Mouse (Mus musculus): ENCODE data around the gene Shroom4. TPM values are rescaled to one million over a fixed set of nuclear protein-coding genes. Genes with fewer than 3 reads are reported as not detected.

Shroom4 gene
- 7.3 and 7.9 TPM in 2 replicates for polyA plus RNA-seq (2015; fragmentation: Nextera tagmentation; extraction: Ambion mirVana)

GRCm38 (mm10) chrX:6399626-6400397 lies at the start of gene Shroom4:
Gene Shroom4 (plus strand): TSS chrX:6399854.
- Histone ChIP-seq H3K27me3 (no peaks in the 10 kb centered on the region), H3K4me2 (replicated peaks) (peak within 1 kb of the TSS; percentile 62), H3K4me3 (peak within 1 kb of the TSS; percentile 61), H3K27ac (peak within 1 kb of the TSS; percentile 86), H3K4me1 (peaks cover 10% of the 10 kb centered on the region; the same call in 1 of the 2 replicates), H3K9me3 (no peaks in the 10 kb centered on the region), H3K36me3 (no peaks in the 10 kb centered on the region), H3K9ac (peak within 1 kb of the TSS; percentile 79)
- WGBS, result 11% methylated on average over 39 of the region's 55 CpGs
- ATAC-seq (ENCODE audit: low FRiP score, low read depth), result peak; percentile 97

DNA sequence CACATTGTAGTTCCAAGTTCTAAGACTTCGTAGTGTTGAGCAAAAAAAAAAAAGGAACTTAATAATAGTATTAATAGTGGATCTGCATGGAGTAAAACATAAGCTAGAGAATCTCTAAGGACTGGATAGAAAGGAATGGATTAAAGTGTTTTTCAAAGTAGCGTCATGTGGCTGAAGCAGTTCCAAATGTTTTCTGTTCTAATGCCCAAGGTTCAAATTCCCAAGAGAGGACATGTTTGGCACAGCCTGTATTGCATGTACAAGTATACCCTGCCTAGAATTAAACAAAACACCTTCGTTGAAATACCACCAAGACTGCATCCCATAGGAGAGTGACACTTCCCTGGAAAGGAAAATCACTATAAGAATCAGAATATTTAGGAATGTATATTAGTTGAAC lies 42.8 kb upstream of the Shroom4 start:
- H3K27me3 ChIP-seq, result no peaks in the 10 kb centered on the region
- no peaks in the 10 kb centered on the region for H3K4me1 ChIP-seq
- H3K9me3 ChIP-seq, result no peaks in the 10 kb centered on the region
- no peak overlapping the region for H3K27ac ChIP-seq
- H3K4me3 ChIP-seq, result no peak overlapping the region
- H3K36me3 ChIP-seq, result no peaks in the 10 kb centered on the region
- H3K9ac ChIP-seq, result no peak overlapping the region
- H3K4me2 ChIP-seq (replicated peaks), result no peak overlapping the region
- ATAC-seq (ENCODE audit: low FRiP score, low read depth), result no peak
- WGBS, result 75% methylated on average over 3 of the region's 3 CpGs

- H3K4me3 ChIP-seq, result no peak overlapping the region
- H3K27me3 ChIP-seq, result no peaks in the 10 kb centered on the region
- no peaks in the 10 kb centered on the region for H3K36me3 ChIP-seq
- no peak overlapping the region for H3K27ac ChIP-seq
- H3K4me1 ChIP-seq, result no peaks in the 10 kb centered on the region
- no peak overlapping the region for H3K9ac ChIP-seq
- no peak overlapping the region for H3K4me2 ChIP-seq (replicated peaks)
- WGBS, result 54% methylated on average over 6 of the region's 6 CpGs
- H3K9me3 ChIP-seq, result no peaks in the 10 kb centered on the region
- no peak for ATAC-seq (ENCODE audit: low FRiP score, low read depth)
Measured at GRCm38 (mm10) chrX:6357503-6358114, 42.0 kb upstream of the Shroom4 start.

DNA sequence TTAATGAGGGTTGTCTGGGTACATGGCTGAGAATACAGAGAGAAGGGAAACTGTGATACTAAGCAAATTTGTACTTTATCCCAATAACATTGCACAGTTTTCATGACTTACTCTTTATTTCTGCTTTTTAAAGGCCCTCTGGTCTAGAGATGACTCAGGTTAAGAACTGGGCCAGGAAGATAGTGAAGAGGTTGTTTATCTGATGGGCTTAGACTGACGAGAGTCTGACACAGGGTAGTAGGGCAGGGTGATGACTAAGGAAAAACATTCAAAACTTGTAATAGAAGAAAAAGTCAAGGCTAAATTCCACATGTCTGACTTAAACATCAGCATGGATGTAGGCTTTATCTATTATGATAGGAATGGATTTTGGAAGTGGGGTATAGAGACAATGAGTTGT lies 30.8 kb upstream of the Shroom4 start:
- H3K9ac ChIP-seq, result no peak overlapping the region
- 71% methylated on average over 1 of the region's 1 CpGs for WGBS
- H3K4me3 ChIP-seq, result no peak overlapping the region
- H3K4me2 ChIP-seq (replicated peaks), result no peak overlapping the region
- H3K9me3 ChIP-seq, result no peaks in the 10 kb centered on the region
- H3K36me3 ChIP-seq, result no peaks in the 10 kb centered on the region
- no peak overlapping the region for H3K27ac ChIP-seq
- no peaks in the 10 kb centered on the region for H3K4me1 ChIP-seq
- H3K27me3 ChIP-seq, result no peaks in the 10 kb centered on the region
- ATAC-seq (ENCODE audit: low FRiP score, low read depth), result no peak

- Histone ChIP-seq H3K4me1 (no peaks in the 10 kb centered on the region), H3K27ac (no peak overlapping the region), H3K9me3 (no peaks in the 10 kb centered on the region), H3K27me3 (no peaks in the 10 kb centered on the region), H3K36me3 (no peaks in the 10 kb centered on the region), H3K4me3 (no peak overlapping the region), H3K4me2 (replicated peaks) (no peak overlapping the region), H3K9ac (no peak overlapping the region)
- no peak for ATAC-seq (ENCODE audit: low FRiP score, low read depth)
- WGBS, result 87% methylated on average over 3 of the region's 3 CpGs
Measured at GRCm38 (mm10) chrX:6370706-6371105, 28.9 kb upstream of the Shroom4 start.

- H3K27ac ChIP-seq, result no peak overlapping the region
- no peaks in the 10 kb centered on the region for H3K36me3 ChIP-seq
- 50% methylated on average over 1 of the region's 1 CpGs for WGBS
- no peak overlapping the region for H3K4me2 ChIP-seq (replicated peaks)
- H3K4me1 ChIP-seq, result no peaks in the 10 kb centered on the region
- no peaks in the 10 kb centered on the region for H3K27me3 ChIP-seq
- no peak overlapping the region for H3K4me3 ChIP-seq
- no peaks in the 10 kb centered on the region for H3K9me3 ChIP-seq
- no peak overlapping the region for H3K9ac ChIP-seq
- ATAC-seq (ENCODE audit: low FRiP score, low read depth), result no peak
Measured at GRCm38 (mm10) chrX:6393861-6394260, 5.8 kb upstream of the Shroom4 start.

- Histone ChIP-seq H3K4me3 (peak overlapping the region; percentile 61), H3K9me3 (no peaks in the 10 kb centered on the region), H3K36me3 (no peaks in the 10 kb centered on the region), H3K27me3 (no peaks in the 10 kb centered on the region), H3K27ac (peak overlapping the region; percentile 79), H3K4me2 (replicated peaks) (peak overlapping the region; percentile 58), H3K4me1 (peaks cover 10% of the 10 kb centered on the region; the same call in 1 of the 2 replicates), H3K9ac (peak overlapping the region; percentile 39; the same call in 1 of the 2 replicates)
- 35% methylated on average over 1 of the region's 1 CpGs for WGBS
- ATAC-seq (ENCODE audit: low FRiP score, low read depth), result no peak
Measured at GRCm38 (mm10) chrX:6399193-6399592, 461 bp upstream of the Shroom4 start.

DNA sequence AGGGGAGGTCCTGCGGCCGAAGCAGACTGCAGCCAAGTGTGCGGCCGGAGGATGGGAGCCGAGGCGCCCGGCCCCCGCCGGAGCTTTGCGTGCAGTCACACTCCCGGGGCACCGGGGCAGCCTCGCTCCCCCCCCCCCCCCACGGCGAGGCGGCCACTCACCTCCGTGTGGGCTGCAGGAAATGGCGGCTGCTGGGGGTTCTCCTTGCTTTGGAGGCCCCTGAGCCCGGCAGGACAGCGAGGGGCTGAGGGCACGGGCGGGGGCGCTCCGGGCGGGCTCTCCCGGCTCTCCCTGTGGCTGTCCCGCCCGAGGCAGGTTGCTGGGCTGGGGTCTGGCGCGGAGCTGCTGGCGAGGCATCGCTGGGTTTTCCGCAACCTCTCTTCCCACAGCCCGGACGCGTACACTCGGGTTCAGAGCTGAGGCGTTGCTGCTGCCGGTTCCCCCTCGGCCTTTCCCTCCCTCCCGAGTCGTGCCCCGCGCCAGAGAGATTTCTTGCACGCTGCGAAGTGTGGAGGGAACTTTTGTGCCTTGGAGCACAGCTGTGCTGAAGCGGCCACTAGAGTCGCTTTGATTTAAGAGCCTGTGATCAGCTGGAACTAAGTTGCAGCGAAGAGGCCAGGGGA lies 855 bp downstream of the Shroom4 start:
- H3K36me3 ChIP-seq, result no peaks in the 10 kb centered on the region

GRCm38 (mm10) chrX:6402921-6403320 lies 3.3 kb downstream of the Shroom4 start:
- Histone ChIP-seq H3K4me3 (no peak overlapping the region), H3K36me3 (no peaks in the 10 kb centered on the region), H3K27ac (no peak overlapping the region), H3K9me3 (no peaks in the 10 kb centered on the region), H3K4me2 (replicated peaks) (no peak overlapping the region), H3K4me1 (peaks cover 10% of the 10 kb centered on the region; the same call in 1 of the 2 replicates), H3K27me3 (no peaks in the 10 kb centered on the region), H3K9ac (no peak overlapping the region)
- ATAC-seq (ENCODE audit: low FRiP score, low read depth), result no peak
- WGBS, result 84% methylated on average over 4 of the region's 4 CpGs

More for the DNA sequence above, 855 bp downstream of the Shroom4 start:
- H3K4me2 ChIP-seq (replicated peaks), result peak overlapping the region; percentile 62
- H3K27me3 ChIP-seq, result no peaks in the 10 kb centered on the region
- peak overlapping the region; percentile 86 for H3K27ac ChIP-seq
- H3K4me3 ChIP-seq, result peak overlapping the region; percentile 61
- 19% methylated on average over 17 of the region's 49 CpGs for WGBS
- peak; percentile 14; the same call in 1 of the 2 replicates for ATAC-seq (ENCODE audit: low FRiP score, low read depth)
- H3K9ac ChIP-seq, result peak overlapping the region; percentile 79
- peaks cover 10% of the 10 kb centered on the region; the same call in 1 of the 2 replicates for H3K4me1 ChIP-seq
- H3K9me3 ChIP-seq, result no peaks in the 10 kb centered on the region

DNA sequence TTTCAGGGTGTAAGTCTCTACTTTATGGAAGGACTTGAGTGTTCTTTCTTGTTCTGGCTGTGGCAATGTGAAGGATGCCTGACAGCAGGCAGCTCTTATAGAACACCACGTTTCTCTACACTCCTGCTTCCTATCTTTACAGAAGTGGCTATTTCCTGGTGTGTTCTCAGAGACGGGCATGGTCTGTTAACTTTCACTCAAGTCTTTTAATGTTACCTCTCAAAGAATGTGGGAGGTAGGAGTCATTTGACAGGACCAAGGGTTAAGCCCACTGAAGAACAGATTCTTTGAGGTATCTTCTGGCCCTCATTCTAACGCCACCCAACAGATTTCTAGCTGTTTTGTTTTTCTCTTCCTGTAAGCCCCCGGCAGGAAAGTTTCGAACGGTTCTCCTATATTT lies 9.5 kb downstream of the Shroom4 start:
- WGBS, result 32% methylated on average over 6 of the region's 6 CpGs
- no peak overlapping the region for H3K9ac ChIP-seq
- ATAC-seq (ENCODE audit: low FRiP score, low read depth), result no peak

DNA sequence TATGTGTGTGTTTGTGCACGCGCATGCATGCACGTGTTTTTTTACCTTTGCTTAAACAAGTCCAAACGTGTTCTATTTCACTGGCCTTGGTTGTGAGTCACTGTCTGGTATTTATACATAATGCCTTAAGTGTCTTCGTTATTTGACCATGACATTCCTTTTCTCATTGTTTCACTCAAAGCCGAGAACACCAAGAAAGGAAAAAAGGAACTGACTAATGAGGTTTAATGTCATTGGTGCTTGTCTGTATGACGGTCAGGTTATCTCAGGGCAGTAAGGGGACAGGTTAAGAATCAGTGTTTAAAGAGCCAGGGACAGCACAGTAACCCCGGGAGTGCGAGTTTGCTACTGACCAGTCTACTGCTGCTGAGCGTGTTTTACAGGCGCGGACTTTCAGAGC lies 15.8 kb downstream of the Shroom4 start:
- no peak overlapping the region for H3K4me2 ChIP-seq (replicated peaks)
- ATAC-seq (ENCODE audit: low FRiP score, low read depth), result no peak
- no peaks in the 10 kb centered on the region for H3K9me3 ChIP-seq
- H3K27ac ChIP-seq, result no peak overlapping the region
- no peaks in the 10 kb centered on the region for H3K27me3 ChIP-seq
- no peaks in the 10 kb centered on the region for H3K4me1 ChIP-seq
- no peak overlapping the region for H3K4me3 ChIP-seq
- WGBS, result 61% methylated on average over 12 of the region's 12 CpGs
- H3K36me3 ChIP-seq, result no peaks in the 10 kb centered on the region
- no peak overlapping the region for H3K9ac ChIP-seq

More for the DNA sequence above, 9.5 kb downstream of the Shroom4 start:
- H3K36me3 ChIP-seq, result no peaks in the 10 kb centered on the region
- no peaks in the 10 kb centered on the region for H3K27me3 ChIP-seq
- no peak overlapping the region for H3K4me2 ChIP-seq (replicated peaks)
- H3K27ac ChIP-seq, result no peak overlapping the region
- no peaks in the 10 kb centered on the region for H3K4me1 ChIP-seq
- H3K9me3 ChIP-seq, result no peaks in the 10 kb centered on the region
- H3K4me3 ChIP-seq, result no peak overlapping the region

DNA sequence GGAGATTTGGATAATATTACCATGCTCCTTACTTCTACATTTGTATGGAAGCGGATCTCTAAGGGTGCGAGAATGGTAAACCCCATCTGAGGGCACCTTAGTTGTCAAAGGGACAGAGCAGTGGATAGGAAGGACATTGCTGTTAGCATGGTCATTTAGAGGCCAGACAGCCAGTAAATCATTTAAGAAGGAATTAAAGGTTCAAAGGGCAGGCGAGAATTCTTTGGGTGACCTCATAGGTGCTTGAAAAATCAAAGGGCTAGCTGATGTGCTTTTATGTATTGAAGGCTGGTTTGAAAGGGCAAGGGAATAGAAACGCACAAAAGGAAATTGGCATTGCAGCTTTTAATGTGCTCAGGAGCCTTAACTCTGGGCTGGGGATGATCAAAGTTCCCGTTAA lies 16.3 kb downstream of the Shroom4 start:
- H3K27me3 ChIP-seq, result no peaks in the 10 kb centered on the region
- no peak overlapping the region for H3K27ac ChIP-seq
- H3K9ac ChIP-seq, result no peak overlapping the region
- 52% methylated on average over 5 of the region's 5 CpGs for WGBS
- no peak overlapping the region for H3K4me3 ChIP-seq
- no peaks in the 10 kb centered on the region for H3K9me3 ChIP-seq
- no peaks in the 10 kb centered on the region for H3K36me3 ChIP-seq
- no peak for ATAC-seq (ENCODE audit: low FRiP score, low read depth)
- H3K4me2 ChIP-seq (replicated peaks), result no peak overlapping the region
- H3K4me1 ChIP-seq, result no peaks in the 10 kb centered on the region

All from limb, embryonic 13.5 days (tissue).